Comparison of ENCODE assay signal across 28 mouse cellular contexts in the genomic region with DNA sequence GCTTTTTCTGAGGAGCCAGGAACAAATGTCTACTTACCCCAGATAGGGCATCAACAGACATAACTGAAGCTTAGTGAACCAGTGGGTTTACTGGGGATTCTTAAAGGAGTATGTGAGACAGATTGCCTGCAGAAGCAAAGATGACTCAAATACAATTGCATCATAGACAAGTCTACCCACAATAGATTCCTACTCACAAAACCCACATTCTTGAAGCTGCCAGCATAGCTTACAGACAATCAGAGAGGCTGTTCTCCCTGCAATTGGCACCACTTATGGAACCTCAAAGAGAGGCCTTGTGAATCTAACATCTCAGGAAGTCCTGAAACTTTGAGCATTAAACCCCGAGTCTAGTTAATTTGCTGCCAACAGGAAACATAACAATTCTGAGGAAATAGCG.
DNase-seq lines count a peak whose midpoint lies in the region; ATAC-seq and TF ChIP-seq lines count a peak whose summit lies in the region.
"Had no signal": no experiment of that assay in that cellular context is flagged by ENCODE, and none has a peak within 500 bp of the region (broad histone marks: within the 10 kb centered on the region; RNA-seq: fewer than 3 reads in every experiment).

No protein-coding gene starts in this region.

- H3K36me3 ChIP-seq in lung, postnatal 0 days (ENCODE audit: insufficient read depth, low read length): no peaks in the 10 kb centered on the region
- H3K36me3 ChIP-seq: forebrain, embryonic 12.5 days; forebrain, embryonic 15.5 days; G1E; heart, embryonic 12.5 days; heart, embryonic 15.5 days; hindbrain, embryonic 10.5 days; hindbrain, embryonic 13.5 days; intestine, embryonic 15.5 days had no signal

- WGBS in lung, postnatal 0 days: 73% methylated on average over 2 of the region's 2 CpGs

- no peak overlapping the region for H3K4me2 ChIP-seq in lung, postnatal 0 days (replicated peaks; ENCODE audit: low read depth, low read length)
- H3K4me2 ChIP-seq: forebrain, embryonic 12.5 days; forebrain, embryonic 15.5 days; heart, embryonic 12.5 days; heart, embryonic 15.5 days; hindbrain, embryonic 13.5 days; intestine, embryonic 15.5 days had no signal

- TF ChIP-seq CTCF in lung, postnatal 0 days (IDR thresholded peaks at IDR 0.05): no peak

- no peak overlapping the region for H3K27ac ChIP-seq in lung, postnatal 0 days (ENCODE audit: low read length)
- H3K27ac ChIP-seq: forebrain, embryonic 12.5 days; forebrain, embryonic 15.5 days; gastrocnemius, adult 2 months; heart, embryonic 15.5 days; hindbrain, embryonic 10.5 days; hindbrain, embryonic 13.5 days; intestine, embryonic 15.5 days had no signal

- H3K27me3 ChIP-seq in lung, postnatal 0 days (replicated peaks; ENCODE audit: insufficient read depth, low read length): no peaks in the 10 kb centered on the region
- H3K27me3 ChIP-seq: CH12.LX; forebrain, embryonic 12.5 days; forebrain, embryonic 15.5 days; heart, embryonic 12.5 days; heart, embryonic 15.5 days; hindbrain, embryonic 13.5 days; intestine, embryonic 15.5 days had no signal

- no peak for TF ChIP-seq EP300 in lung, postnatal 0 days (IDR thresholded peaks at IDR 0.05)

- H3K9me3 ChIP-seq in lung, postnatal 0 days (ENCODE audit: low read length): no peaks in the 10 kb centered on the region
- H3K9me3 ChIP-seq: forebrain, embryonic 12.5 days; forebrain, embryonic 15.5 days; heart, embryonic 12.5 days; heart, embryonic 15.5 days; hindbrain, embryonic 10.5 days; hindbrain, embryonic 13.5 days; intestine, embryonic 15.5 days had no signal

- H3K4me3 ChIP-seq in lung, postnatal 0 days (ENCODE audit: low read depth, low read length): no peak overlapping the region
- H3K4me3 ChIP-seq: forebrain, embryonic 12.5 days; forebrain, embryonic 15.5 days; gastrocnemius, adult 2 months; heart, embryonic 12.5 days; heart, embryonic 15.5 days; hindbrain, embryonic 10.5 days; hindbrain, embryonic 13.5 days; intestine, embryonic 15.5 days had no signal

- no peak for DNase-seq in frontal cortex, postnatal 10 days (ENCODE audit: low spot score in 2 of 2)
- peak; percentile 9 for DNase-seq in right cerebral cortex, adult 18-20 months
- DNase-seq in right cerebral cortex, postnatal 14 days: no peak
- peak; percentile 7 for DNase-seq in fibroblast of lung, adult 2 months (ENCODE audit: low read depth)
- DNase-seq in lung, postnatal 0 days (ENCODE audit: low spot score): no peak
- DNase-seq: adrenal gland, adult 8-10 months; adrenal gland, postnatal 25 days; B cell, adult 2 months; cerebellum, adult 18-20 months; cerebellum, adult 9-10 months; cerebellum, postnatal 14 days; gastrocnemius, adult 2 months; gastrocnemius, postnatal 14 days; heart, adult 18-20 months; heart, postnatal 10 days; heart, postnatal 36 days had no signal

- peak; percentile 62; the same call in 1 of the 2 replicates for ATAC-seq in frontal cortex, adult (ENCODE audit: low TSS enrichment)
- ATAC-seq in lung, postnatal 0 days: no peak
- ATAC-seq: activated CD4-positive, CD25-positive, alpha-beta regulatory T cell, adult 4 months; forebrain, embryonic 15.5 days; hindbrain, embryonic 16.5 days; intestine, embryonic 15.5 days had no signal

- H3K9ac ChIP-seq in lung, postnatal 0 days (replicated peaks; ENCODE audit: low read depth): no peak overlapping the region
- H3K9ac ChIP-seq: forebrain, embryonic 12.5 days; forebrain, embryonic 15.5 days; heart, embryonic 12.5 days; heart, embryonic 15.5 days; hindbrain, embryonic 13.5 days; intestine, embryonic 15.5 days had no signal

- H3K4me1 ChIP-seq in lung, postnatal 0 days (ENCODE audit: insufficient read depth, low read depth, low read length): no peaks in the 10 kb centered on the region
- H3K4me1 ChIP-seq: forebrain, embryonic 12.5 days; forebrain, embryonic 15.5 days; heart, embryonic 12.5 days; heart, embryonic 15.5 days; hindbrain, embryonic 10.5 days; hindbrain, embryonic 13.5 days; intestine, embryonic 15.5 days had no signal

Comparison
In these comparisons a context has a peak if more than half of its experiments do, and no peak if none do; other contexts are left out.
1. DNase-seq: peak in right cerebral cortex, adult 18-20 months (single experiment) and fibroblast of lung, adult 2 months (single experiment); none in frontal cortex, postnatal 10 days (0 of 2), right cerebral cortex, postnatal 14 days (single experiment) and lung, postnatal 0 days (single experiment).